Mouse (Mus musculus): ENCODE data around the gene Tmem136.

DNA sequence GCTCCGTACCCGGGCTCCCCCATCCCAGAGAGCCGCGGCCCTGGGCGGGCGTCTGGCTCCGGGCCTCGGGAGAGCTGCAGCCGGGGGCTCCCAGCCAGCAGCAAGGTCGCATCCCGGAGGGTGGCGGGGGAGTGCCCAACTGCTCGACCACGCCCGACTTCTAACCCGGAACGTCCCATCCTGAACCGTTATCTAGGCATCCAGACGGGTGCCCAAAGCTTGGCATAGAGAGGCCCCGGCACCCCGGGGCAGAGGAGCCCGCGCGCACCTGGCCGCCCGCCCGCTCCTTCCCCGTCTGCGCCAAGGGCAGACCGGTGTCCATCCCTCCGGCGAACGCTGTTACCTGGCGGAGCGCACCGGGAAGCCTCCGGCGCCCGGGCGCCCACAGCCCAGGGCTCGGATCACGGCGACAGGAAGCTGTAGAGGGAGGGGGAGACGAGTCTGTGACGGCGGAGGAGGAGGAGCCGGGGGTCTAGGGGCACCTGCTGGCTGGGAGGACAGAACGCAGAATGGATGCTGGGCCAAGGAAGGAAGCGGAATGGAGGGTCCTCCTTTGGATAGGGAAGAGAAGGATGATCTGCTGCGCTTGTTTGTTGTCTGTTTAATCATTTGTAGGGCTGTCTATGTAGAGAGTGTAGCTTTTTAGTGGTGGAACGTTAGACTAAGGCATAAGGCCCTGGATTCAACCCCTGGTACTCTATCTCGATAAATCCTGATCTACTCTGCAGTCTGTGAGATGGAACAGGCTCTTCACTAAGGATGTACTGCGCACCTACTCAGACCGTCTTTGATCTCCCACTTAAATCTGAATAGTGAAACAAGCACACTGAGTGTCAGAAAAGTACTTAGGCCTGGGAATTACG lies at the start of gene Tmem136:
- TF ChIP-seq CTCF (IDR thresholded peaks at IDR 0.05; ENCODE audit: low read depth): no peak
- TF ChIP-seq EP300 (IDR thresholded peaks at IDR 0.05; ENCODE audit: low read depth): peak; percentile 73

Data from liver, postnatal 0 days (tissue).